Mouse (Mus musculus) cerebellum, postnatal 25 days (tissue): Measurements from ENCODE around the gene Cltc.

ENCODE experiments used
- DNase-seq, 2 experiments: peaks; one replicate each; pipeline ENCODE4 v3.0.0; 2021; ENCODE audit warnings: mixed read lengths in 2 of 2

Gene Cltc

DNA sequence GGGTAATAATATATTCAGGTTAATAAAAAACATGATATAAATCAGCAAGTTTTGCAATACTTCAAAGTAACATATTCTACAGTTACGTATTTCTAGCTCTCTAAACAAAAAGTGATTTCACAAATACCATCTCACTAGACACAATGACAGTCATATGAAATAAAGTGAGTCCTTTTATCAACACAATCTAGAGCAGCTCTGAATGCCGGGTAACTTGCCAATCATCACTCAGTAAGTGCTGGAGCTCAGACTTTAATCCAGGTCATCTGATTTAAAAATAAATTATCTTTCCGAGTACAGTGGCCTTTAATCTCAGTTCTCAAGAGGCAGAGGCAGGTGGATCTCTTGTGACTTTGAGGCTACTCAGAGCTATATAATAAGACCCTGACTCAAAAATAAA lies 75.9 kb downstream of the Cltc start:
- no peak for DNase-seq

DNA sequence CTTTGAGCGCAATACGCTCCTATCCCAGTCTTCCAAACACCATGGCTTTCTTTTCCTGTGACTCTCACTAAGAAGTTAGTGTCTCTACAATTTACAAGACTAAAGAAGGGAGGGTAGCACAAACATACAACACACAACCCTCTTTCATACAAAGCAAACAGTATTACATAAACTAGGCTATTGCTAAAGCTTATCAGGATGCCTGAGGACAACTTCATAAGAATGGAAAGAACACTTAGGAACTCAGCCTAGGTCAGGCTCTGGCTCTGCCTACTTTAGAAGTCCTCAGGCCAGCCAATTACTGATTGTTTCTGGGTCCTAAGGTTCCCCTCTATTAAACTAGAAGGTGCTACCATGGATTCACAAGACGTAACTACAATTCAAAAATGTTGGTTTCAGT lies 76.6 kb downstream of the Cltc start:
- no peak for DNase-seq

DNA sequence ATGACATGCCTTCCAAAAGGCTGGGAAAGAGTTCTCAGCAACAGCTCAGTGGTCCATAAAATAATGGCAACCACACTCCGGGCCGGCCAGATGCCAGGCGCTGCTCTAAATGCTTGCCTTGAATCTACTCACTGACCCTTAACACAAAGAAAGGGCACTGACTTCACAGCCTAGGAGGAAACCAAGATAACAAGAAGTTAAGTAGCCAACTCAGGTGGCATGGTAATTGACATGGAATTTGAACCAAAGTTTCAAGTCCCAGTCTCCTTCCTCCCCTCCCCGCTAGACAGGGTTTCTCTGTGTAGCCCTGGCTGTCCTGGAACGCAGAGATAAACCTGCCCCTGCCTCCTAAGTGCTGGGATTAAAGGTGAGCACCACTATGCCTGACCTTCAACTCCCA lies 78.4 kb downstream of the Cltc start:
- DNase-seq: no peak

DNA sequence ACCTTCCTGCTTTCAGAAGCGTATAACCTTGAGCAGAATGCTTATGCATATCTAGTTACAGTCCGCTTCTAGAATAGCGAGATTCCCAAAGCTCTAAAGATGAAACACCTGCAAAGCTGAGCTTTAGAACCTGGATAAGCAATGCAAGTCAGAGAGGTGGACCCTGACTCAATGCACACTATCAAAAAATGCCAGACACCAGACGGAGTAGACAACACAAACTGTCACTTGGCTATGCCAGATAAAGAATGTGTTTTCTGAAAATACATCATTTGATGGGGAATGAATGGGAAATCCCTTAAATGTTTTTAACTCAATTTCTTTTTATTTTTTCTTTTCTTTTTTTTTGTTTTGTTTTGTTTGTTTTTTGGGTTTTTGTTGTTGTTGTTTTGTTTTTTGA lies 81.8 kb downstream of the Cltc start:
- no peak for DNase-seq

DNA sequence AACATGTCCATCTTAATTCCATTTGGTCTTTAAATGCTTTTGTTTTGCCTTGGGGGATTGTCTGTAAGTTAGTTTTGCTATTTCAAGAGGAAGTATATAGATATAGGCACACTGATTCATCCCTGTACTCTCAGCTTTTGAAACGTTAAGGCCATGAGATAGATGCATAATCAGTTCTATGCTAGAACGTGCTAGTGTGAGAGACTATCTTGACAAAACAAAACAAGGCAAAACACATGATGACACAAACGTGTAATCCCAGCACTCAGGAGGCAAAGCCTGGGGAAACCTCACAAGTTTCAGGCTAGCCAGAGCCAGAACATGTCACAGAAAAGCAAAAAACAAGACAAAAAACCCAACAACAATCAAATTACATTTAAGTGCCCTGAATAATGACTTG lies 84.6 kb downstream of the Cltc start:
- no peak for DNase-seq

DNA sequence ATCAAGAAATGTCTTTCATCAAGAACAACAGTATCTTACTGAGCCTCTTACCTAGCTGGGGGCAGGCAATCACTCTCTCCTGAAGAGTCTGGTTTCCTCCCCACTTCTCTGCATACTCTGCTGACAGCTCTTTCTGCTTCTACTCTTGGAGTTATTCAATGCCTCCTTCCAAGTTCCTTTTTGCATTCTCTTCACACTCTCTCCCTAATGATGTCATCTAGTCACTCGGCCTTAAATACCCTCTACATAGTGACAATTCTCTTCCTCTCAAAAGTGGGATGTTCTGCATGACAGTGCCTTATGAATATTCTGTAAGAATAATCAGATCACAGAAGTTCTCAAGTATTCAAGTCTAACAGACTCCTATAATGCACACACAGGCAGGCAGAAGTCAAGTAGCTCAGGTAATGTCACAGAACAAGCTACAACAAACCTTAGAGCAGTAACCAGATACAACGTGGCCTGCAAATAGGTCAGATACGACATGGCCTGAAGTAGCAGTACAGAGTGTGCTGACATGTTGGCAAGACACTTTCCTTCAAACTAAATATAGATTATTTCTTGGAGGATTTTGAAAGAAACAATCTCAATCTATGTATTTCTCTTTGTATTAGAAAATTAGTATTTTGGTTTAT lies 86.2 kb downstream of the Cltc start:
- no peak for DNase-seq

DNA sequence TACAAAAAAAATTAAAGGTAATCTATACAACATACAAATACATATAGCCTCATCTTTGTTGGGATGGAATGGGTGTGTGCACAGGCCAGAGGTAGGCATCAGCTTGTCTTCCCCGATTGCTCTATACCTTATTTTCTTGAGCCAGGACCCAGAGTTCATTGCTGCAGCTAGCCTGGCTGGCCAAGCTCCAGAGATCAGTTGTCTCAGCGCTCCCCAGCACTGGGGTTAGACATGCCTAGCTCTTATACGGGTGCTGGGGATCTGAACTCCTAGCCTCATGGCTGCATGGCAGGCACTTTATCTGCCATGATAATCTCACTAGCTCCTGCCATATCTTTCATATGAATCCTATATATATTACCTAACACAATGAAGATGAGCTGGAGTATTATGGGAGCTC lies 89.2 kb downstream of the Cltc start:
- DNase-seq: peak in 1 of 2 experiments; percentile 12

DNA sequence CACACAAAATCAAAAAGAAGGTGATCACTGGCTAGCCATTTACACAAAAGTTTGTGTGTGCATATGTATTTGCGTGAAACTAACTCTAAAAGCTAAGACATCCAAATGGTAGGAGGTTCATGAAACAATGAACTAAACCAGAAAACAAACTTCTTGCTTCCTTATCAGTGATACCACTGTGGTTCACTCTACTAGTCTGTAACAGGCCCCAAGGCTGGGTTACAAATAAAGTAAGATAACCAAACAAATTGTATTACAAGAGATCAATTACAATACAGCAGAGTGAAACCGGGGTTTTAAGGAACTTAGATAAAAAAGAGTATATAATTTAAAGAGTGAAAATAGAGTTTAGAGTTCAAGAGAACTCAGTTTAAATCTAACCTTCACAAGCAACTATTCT lies 89.8 kb downstream of the Cltc start:
- no peak for DNase-seq

DNA sequence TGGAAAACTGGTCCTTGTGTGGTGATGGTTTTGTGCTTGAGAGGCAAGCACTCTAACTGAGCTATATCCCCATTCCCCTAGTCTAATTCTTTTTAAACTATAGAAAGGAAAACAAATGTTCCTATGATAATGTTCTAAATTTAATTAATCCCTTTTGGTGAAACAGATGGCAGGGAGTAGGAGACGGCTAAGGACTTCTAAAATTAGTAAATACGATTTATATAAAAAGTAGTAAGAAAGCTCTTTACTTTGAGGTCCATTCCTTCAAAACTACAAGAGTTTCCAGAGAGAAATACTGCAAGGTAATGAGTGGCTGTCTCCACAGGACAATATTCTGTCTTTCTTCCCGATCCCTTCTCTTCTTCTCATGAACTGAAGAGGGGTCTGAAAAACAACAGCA lies 93.0 kb downstream of the Cltc start:
- DNase-seq: no peak

DNA sequence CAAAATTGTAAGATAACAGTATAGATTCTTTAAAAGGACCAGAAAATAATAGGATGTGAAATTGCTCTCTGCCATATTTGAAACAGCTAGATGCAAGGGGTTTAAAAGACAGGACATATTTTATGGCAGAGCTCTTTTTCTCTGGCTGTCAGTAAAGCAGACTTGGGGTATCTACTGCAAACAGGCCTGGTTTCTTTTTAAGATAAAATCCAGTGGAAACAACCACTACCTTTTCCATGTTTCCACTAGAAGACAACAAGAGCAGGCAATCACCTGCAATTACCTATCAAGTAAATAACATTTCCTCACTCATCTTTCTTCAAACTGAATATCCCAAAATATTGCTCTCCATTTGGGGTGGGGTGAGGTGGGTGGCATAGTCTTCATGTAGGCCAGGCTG lies 93.4 kb downstream of the Cltc start:
- no peak for DNase-seq

DNA sequence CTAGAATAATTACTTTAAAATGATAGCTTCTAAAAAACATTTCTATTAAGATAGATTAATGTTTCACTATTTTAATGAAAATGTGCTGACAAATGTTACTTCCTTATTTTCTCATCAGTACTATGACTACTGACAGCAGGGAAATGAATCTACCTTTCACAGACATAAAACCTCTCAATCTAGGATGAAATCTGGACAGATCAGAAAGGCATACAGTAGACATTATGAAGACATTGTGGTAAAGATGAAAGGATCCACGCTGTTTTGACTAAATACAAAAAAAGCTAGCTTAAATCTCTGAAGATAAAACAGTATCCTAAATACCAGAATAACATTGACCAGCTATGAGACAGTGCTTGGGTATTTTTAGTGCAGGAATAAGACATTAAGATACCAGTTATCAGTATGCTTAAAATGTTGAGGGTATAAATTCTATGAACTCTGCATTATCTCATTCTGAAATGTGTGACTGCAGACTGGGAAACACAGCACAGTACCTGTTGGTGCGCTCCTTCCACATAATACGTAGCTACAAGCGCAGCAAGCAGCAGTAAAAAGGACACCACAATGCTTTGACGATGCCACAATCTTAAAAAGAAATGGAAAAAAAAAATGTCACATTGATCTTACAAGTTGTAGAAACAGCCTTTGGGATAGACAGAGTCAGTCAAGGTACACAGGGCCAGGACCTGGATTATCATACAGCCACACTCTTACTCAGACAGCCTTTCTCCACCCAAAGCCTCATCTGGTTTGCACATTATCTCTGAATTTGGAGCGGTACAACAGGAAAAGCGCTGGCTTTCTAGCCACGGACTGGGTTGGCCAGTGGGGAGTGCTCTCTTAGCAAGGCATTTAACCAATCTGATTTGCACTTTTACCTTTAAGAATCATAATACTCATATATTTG lies 94.1 kb downstream of the Cltc start:
- no peak for DNase-seq

DNA sequence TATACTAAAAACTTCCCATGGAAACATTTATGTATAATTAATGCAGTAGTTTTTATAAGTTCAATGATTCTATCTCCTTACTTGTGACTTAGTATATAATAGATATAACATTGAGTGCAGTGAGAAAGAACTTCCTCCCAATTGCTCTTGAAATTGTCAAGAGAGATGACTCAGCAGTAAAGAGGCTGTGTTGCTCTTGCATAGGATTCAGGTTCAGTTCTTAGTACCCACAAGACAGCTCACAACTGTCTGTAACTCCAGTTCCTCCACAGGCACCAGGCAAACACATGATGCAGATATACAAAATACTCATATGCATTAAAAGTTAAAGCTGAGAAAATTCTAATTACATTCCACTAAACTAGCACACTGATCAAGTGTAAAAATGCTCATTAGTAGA lies 99.5 kb downstream of the Cltc start:
- no peak for DNase-seq

DNA sequence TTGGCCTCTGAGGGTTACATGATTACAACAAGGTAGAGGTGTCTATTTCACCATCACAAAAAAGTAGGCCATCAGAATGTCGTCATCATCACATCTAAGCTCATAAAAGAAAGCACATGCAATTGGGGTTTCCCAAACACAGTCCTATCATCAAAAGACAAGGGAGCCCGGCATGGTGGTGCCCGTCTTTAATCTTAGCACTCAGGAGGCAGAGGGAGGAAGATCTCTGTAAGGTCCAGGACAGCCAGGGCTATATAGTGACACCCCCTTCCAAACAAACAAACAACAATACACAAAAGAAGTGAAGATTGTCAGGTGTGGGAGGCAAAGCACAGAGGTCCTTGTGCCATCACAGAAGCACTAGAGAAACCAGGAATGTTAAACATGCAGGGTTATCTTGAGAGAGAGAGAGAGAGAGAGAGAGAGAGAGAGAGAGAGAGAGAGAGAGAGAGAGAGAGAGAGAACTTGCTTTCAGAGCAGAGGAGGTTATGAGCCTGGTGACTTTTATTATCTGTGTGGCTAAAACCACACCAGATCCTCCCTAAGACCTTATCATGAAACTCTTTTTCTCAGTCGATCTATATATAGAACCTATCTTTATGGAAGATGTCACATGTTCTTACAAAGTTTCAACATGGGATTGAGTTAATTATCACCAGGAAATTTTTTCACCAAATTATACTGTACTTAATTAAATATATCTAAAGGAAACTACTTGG lies 100.4 kb downstream of the Cltc start:
- no peak for DNase-seq

DNA sequence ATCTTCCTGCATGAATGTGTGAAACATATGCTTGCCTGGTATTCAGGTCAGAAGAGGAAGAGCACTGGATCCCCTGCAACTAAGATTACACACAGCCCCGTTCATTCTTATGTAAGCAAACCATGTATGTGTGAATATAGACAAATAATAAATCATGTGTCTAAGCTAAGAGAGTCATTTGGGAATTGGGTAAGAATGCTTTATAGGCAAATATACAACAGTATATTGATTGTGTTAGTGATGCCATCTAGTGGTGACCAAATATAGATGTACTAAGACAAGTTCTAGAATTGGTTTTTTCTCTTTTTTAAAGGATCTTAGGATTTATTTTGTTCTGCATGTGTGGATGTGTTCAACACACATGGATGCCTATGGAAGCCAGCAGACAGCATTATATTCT lies 101.7 kb downstream of the Cltc start:
- no peak for DNase-seq

DNA sequence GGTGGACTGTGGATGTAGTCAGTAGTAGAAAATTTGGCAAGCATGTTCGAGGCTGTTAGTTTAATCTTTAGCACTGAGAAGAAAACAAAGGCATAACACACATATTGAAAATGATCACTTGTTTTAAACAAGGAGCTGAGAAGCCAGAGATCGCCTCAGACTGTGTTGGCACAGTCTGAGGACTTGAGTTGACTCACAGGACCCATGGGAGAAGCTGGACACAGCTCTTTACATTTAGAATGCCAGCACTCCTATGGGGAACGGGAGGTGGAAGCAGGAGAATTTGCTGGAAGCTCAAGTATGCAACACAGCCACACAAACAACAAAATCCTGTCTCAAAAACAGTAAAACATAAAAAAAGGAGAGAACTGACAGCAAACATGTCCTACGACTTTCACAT lies 103.3 kb downstream of the Cltc start:
- DNase-seq: no peak

DNA sequence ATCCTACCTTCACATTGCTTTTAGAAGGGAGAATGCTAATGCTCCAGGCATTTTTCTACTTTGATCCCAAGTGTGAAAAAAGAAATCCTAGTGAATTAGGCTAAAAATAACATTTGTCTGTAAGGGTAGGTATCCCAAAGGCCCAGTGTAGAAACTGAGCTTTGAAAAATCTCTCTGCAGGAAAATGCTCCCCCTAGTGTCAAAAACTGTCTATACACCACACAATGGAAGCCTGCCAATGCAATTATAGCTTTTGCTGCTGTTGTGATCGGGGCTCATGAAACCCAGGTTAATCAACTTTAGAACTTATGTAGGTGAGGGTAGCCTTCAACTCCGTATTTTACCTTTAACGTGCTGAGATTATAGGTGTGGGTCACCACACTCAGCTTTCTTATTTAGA lies 103.9 kb downstream of the Cltc start:
- DNase-seq: peak; percentile 27 to 59

DNA sequence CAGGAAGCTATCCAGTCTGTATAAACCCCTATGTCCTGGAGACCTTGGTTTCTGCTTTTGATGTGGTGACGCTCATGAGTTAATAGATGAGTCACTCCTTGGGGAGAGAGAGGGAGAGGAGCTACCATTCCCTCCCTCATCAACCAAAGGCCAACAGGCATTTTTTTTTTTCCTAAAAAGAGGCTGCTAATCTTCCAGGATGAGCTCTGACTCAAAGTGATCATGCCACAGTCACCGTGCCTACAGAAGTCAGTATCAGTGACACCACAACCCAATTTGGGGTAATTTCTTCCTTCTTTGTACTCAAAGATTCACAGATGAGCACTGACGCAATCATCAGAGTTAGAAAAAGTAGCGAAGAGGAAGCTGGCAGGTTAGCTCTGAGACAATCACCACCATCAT lies 104.8 kb downstream of the Cltc start:
- DNase-seq: no peak

DNA sequence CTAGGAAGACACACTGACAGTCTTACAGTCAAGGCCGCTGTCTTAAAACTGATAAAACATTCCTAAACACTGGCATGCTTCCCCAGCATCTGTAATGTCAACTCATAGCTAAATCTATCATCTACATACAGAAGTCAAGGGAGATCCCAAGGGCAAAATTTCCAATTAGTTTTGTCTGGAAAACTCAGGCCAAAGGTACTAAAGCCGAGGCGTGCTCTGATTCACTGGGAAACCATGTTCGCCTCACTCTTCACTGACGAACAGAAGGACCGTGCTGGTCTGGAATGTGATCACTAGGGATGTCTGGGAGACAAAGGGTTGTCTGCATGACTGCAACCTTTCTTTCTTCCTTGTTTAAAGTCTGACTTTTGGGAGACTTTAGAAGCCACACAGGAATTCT lies 106.7 kb downstream of the Cltc start:
- DNase-seq: no peak

DNA sequence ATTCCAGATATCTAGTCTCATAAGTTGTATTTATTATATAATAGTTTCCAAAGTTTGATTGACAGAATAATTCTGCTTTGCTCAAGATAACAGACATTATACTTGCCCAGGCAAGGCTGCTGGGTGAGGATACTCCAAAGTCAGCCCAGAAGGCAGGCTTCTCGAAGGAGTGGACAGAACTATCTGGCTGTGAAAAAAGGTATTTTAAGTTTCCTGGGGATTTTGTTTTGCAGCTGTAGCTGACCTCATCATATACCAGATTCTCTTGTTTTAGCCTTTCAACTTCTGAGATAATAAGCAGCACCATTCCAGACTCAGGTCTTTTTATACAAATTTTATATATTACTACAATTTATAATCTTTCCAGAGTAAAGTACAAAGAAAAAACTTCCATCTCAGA lies 107.8 kb downstream of the Cltc start:
- DNase-seq: no peak

DNA sequence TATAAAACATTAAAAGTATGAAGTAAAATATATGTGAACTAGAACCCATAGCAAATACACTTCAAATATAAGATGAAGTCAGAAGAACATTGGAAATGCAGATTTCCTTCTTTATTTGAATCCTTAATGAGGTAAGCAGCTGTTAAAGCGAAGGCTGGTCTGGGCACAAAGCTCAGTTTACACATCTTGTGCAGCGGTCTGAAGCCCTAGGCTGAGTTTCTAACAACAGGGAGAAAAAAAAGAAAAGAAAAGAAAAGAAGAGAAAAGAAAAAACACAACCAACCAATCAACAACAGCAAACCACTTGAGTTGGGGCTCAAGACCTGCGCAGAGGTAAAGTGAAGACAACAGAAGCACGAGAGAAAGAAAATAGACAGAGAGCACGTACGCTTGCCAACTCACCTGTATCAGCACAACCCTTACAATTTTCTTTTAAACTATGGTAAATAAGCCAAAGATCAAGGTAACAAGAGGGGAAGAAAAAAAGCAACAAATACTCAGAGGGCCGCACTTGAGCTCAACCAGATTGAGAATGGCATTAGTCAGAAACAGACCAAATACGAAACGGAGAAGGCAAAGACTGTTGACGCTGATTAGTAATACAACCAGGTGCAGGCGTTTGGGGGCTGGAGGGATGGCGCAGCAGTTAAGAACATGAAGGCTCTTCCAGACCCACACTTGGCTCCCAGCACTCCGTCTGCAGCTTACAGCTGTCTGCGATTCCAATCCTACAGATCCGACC lies 109.5 kb downstream of the Cltc start:
- no peak for DNase-seq

DNA sequence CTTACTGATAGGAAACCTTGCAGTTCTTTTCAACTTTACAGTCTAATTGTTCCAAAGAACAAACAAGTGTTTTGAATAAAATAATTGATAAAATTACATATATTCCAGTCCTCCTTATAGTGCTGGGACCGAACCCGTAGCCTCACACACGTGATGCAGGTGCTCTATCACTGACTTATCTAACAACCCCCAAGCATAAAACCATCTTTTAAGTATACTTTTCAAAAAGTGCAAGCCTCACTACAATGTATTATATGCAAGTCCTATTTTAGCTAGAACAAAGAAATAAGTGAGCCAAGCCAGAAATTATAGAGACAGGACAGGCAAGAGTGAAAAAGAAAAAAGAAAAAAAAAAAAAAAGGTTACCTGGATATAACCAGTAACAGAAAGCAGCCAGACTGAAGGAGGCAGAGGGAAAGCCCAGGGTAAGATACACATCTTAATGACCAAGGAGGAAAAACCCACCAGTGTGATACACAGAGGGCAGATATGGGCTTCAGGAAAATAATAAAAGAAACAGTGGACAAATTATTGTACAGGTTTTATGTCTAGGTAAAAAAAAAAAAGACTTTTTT lies 110.4 kb downstream of the Cltc start:
- DNase-seq: no peak

DNA sequence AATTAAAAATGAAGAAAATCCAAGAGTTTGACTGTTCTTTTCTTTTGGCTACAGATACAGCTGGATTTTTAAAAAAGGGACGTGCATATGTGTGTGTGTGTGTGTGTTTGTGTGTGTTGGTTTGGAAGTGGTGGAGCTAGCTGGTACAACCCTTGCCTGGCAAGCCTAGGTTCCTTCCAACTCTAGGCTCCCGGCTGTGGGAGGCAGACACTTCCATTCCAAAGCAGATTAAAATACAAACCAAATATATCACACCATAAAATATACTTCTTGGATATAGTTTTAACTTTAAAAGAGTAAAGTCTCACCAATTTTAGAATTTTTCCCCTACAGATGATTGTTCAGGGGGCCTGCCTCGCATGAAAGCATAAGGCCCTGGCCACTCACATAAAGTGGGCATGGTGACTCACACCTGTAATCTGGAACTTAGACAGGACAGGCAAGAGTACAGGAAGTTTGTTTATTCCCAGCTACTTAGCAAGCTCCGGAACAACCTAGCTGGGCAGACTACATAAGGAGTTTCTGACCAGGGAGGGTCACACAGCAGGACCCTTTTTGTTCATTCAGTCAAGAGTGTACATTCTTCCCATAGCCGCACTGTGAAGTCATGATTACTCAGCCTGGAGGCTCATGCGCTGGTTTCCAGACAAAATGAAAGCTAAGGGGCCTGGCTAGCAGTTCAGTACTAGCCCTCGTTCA lies 111.1 kb downstream of the Cltc start:
- no peak for DNase-seq
